Mouse (Mus musculus) hematopoietic stem cell, adult 5-6 weeks (primary cell): ENCODE measurements around the gene Ncf1. TPM values are rescaled to one million over a fixed set of nuclear protein-coding genes. Genes with fewer than 3 reads are reported as not detected.

Source experiments
- ATAC-seq, 2 experiments: fragments of 125-278 bp in 1 of 2; replicated peaks in 1 of 2; 2 replicates each; pipeline ENCODE4 v1.8.0; 2016 to 2017; ENCODE audit warnings: inconsistent platforms in 2 of 2, mild to moderate bottlenecking in 2 of 2, moderate number of reproducible peaks in 2 of 2, low read depth in 1 of 2, moderate TSS enrichment in 1 of 2; ENCODE audit not compliant: low FRiP score in 2 of 2, poor library complexity in 2 of 2, severe bottlenecking in 2 of 2, insufficient read depth in 1 of 2, low TSS enrichment in 1 of 2
- total RNA-seq: library from RNA; stranded (forward); fragments of 172-1452, 232-1000 nt; gene quantifications from 2 replicates; pipeline ENCODE4 v1.2.3, GENCODE M21; 2017

The Ncf1 gene
- total RNA-seq, 1 experiment from 2014 or later: 61.2 TPM

GRCm38 (mm10) chr5:134250601-134251000, 21.2 kb upstream of the Ncf1 start:
- no peak for ATAC-seq

- no peak for ATAC-seq
These were observed 19.8 kb upstream of the Ncf1 start for GRCm38 (mm10) chr5:134249245-134249649.

GRCm38 (mm10) chr5:134248608-134249244, 19.3 kb upstream of the Ncf1 start:
- no peak for ATAC-seq

- ATAC-seq: no peak
These were observed 16.7 kb upstream of the Ncf1 start for GRCm38 (mm10) chr5:134246146-134246545.

DNA sequence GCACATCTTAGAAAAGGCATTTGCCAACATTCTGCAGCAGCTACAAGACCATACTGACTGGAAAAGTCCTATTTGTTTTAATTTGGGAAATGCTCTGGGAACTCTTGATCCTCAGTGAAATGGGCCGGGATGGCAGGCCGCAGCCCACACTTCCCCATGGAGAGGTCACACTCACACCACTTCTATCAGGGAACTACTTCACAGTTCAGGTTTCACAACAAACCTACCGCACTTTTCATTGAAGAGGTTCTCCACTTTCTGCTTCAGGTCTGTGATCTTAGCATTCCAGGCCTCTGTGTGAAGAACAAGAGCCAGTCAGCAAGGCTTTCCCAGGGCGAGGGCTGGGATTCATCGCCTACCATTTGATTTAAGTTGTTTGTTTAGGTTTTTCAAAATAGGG, 15.5 kb upstream of the Ncf1 start:
- ATAC-seq: no peak

DNA sequence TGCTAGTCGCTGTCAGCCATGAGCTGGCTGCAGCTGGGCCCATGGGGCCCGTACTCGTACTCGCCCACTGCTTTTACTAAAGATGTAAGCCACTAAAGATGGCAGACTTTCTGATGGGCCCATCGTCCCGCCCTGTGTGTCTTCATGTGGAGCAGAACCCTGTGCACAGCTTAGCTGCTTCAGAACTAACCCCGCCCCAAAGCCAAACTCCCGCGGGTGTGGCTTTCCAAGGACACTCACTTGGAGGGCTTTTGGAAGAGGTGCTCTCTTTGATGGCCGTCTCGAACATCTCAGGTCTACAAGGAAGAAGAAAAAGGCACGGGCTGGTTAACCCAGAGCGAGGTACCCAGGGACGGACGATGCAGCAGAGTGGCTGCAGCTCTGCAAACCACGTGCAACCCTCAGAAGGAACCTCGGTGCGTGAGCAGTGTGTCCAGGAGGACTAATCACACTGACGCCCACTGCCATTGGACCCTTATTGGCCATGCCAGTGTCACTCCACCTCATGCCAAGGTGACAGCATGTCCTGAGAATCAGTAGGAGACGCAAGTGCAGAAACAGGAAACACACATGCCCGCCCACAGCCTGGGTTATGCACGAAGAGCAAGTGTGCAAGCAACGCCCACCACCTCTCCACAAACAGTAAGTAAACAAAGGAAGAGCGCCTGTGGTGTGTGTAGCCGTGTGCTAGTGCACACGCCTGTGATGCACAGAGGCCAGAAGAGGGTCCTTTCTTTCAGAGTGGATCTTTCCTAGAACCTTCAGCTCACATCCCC, 14.4 kb upstream of the Ncf1 start:
- no peak for ATAC-seq

GRCm38 (mm10) chr5:134241831-134242230, 12.4 kb upstream of the Ncf1 start:
- no peak for ATAC-seq

GRCm38 (mm10) chr5:134237936-134238760, 8.7 kb upstream of the Ncf1 start:
- ATAC-seq: no peak

GRCm38 (mm10) chr5:134237508-134237907, 8.1 kb upstream of the Ncf1 start:
- ATAC-seq: no peak

DNA sequence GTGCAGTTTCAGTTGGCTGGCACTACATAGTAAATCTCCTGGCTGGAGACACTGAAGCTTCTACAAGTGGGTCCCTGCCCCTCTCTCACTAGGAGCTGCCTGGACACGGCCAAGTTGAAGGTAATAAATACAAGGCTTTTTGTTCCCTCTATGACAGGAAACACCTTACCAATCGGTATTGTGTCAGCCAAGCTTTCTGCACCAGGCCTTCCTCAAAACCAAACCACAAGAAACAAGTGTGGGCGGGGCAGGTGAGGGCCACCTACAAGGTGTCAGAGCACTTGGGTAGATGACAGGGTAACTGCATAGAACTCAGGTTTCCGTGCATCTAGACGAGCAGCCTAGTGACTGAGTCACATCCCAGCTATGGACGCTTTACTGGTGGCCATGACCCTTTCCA, 7.4 kb upstream of the Ncf1 start:
- peak; percentile 71 to 80 for ATAC-seq

DNA sequence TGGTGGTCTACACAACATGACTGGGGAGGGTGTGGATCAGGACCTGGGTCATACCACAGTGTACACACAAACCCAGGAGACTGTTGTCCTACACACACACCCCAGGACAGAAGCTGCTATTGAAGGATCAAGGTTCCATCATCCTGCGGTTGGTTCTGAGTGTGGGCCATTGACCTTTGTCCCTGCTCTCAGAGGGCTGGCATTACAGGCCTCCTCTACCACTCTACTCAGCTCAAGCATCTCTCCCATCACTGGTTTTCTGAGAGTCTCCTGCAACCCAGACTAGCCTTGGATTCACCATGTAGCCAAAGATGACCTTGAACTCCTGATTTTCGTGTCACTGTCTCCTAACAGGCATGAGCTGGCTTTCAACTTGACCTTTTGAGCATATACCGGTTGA, 6.8 kb upstream of the Ncf1 start:
- ATAC-seq: no peak

DNA sequence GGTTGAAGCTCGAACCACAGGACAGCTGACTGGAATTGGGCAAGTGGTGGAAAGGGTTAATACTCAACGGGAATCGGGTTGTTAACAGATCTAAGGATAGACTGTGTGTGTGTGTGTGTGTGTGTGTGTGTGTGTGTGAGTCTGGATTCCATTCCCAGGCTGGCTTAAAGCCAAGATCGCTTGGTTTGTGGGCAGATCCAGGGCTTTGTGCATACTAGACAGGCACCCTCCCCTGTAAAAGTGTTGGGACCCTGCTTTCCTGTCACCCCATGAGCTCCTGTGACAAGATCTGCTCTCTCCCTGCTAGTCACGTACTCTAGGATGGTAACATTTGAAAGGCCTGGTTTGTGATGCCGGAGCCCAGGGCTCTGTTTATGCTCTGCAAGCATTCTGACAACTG, 5.7 kb upstream of the Ncf1 start:
- ATAC-seq: no peak

GRCm38 (mm10) chr5:134234205-134234604, 4.8 kb upstream of the Ncf1 start:
- no peak for ATAC-seq

GRCm38 (mm10) chr5:134233244-134233651, 3.8 kb upstream of the Ncf1 start:
- ATAC-seq: no peak

- peak; percentile 39 to 52 for ATAC-seq
These were observed 3.1 kb upstream of the Ncf1 start for GRCm38 (mm10) chr5:134232568-134232967.

GRCm38 (mm10) chr5:134232111-134232510, 2.7 kb upstream of the Ncf1 start:
- ATAC-seq: peak in 1 of 2 experiments; percentile 12; a peak in 1 of 4 replicates

DNA sequence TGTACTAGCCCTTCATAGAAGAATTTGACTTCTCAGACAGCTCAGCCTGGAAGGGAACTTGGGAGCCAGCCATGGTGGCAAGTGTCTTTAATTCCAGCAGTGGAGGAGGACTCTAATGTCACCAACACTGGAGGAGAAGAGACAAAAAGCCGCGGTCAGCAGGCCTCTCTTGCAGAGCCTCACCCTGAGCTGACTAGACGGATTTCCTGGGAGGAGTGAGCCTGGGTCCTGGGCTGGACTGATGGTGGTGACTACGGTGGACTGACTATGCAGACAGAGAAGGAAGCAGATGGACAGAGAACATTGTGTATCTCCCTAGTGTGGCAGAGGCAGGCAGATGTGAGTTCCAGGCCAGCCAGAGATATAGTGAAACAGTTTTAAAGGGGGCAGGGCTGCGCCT, 2.0 kb upstream of the Ncf1 start:
- peak; percentile 1 to 8; a peak in 1 of 4 replicates for ATAC-seq

DNA sequence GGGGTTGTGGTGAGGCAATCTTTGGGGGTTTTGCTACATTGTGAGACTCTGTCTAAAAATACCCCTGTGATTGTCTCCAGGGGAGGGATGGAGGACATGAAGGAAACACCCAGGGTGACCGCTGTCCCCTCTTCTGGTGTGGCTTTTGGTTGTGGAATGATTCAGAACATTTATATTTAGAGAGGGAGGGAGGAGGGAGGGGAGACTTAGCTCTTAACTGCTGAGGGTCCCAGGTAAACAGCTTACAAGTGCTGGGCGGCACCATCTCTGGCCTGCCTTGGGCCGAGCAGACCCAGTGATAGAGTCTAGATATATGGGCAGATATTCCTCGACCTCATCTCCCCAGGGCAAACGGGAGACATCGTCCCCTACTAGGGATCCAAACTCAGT, 1.2 kb downstream of the Ncf1 start:
- ATAC-seq: no peak
